Mouse (Mus musculus): Measurements from ENCODE around the gene Slit3. TPM values are rescaled to one million over a fixed set of nuclear protein-coding genes. Genes with fewer than 3 reads are reported as not detected.

Gene Slit3
- polyA plus RNA-seq, 1 experiment from 2014 or later = 0.03 TPM

GRCm38 (mm10) chr11:35468847-35469246, 347.8 kb downstream of the Slit3 start:
- no peak for TF ChIP-seq CTCF (IDR thresholded peaks at IDR 0.05)
- H3K27me3 ChIP-seq = peaks cover 9% of the 10 kb centered on the region
- ATAC-seq (no peak), DNase-seq (ENCODE audit: low read depth, low spot score) (no peak)
- CTCF ChIA-PET = interaction anchor here (1.3 to 1.8 kb wide), 2 partner anchors 9 to 17 kb away, joined by 4 to 7 read pairs; no protein-coding TSS in a partner anchor
- in situ Hi-C loops (cut with MboI; ENCODE audit: low pct_unique_long_range_greater_than_20kb) = no loop called here
- POLR2A ChIA-PET = no interaction called here

DNA sequence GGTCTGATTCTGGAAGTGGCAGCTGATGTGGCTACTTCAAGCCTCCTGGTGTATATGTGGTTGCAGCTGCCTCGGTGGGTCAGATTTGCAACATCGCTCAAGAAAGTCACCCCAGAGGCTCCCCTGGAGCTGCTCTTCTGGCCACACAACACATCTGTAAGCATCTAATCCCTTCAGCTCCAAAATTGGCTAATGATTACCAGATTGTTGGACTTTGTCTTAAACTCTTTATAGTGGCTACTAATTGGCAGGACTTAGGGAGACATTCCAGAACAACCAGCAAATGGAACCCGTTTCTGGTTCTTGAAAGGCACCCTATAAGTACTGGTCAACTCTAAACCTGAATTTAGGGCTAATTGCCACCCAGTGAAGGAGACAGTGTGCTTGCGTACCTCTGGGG, 348.9 kb downstream of the Slit3 start:
- ATAC-seq = no peak
- H3K27me3 ChIP-seq = peaks cover 9% of the 10 kb centered on the region
- TF ChIP-seq CTCF (IDR thresholded peaks at IDR 0.05) = no peak
- POLR2A ChIA-PET = interaction anchor here (0.6 kb wide), 1 partner anchor 314 kb away, joined by 5 read pairs; no protein-coding TSS in a partner anchor
- CTCF ChIA-PET = interaction anchor here (1.8 kb wide), 1 partner anchor 18 kb away, joined by 7 read pairs; no protein-coding TSS in a partner anchor
- in situ Hi-C loops (cut with MboI; ENCODE audit: low pct_unique_long_range_greater_than_20kb) = no loop called here
- DNase-seq (ENCODE audit: low read depth, low spot score) = no peak

DNA sequence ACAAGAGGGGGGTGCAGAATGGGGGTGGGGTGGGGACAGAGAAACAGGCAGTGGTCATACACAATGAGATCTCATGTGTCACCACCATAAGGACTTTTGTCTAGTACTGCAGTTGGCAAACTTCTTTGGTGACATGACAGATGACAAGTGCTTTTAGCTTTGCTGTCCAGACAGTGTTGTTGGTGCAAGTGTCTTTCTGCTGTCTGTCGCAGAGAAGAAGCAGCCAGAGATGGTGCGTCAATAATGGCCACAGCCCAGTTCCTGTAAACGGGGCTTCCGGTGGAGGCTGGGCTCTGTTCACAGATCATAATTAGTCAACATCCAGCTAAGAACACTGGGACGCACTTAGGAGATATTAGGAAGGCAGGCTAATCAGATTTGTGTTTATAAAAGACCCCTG, 349.8 kb downstream of the Slit3 start:
- in situ Hi-C loops (cut with MboI; ENCODE audit: low pct_unique_long_range_greater_than_20kb) = no loop called here
- DNase-seq (ENCODE audit: low read depth, low spot score) (no peak), ATAC-seq (no peak)
- H3K27me3 ChIP-seq = peaks cover 6% of the 10 kb centered on the region
- CTCF ChIA-PET = no interaction called here
- POLR2A ChIA-PET = no interaction called here
- TF ChIP-seq CTCF (IDR thresholded peaks at IDR 0.05) = no peak

- H3K27me3 ChIP-seq = no peaks in the 10 kb centered on the region
- POLR2A ChIA-PET = interaction anchor here (1.1 kb wide), 1 partner anchor 10 kb away, joined by 3 read pairs; no protein-coding TSS in a partner anchor
- CTCF ChIA-PET = no interaction called here
- in situ Hi-C loops (cut with MboI; ENCODE audit: low pct_unique_long_range_greater_than_20kb) = no loop called here
- no peak for ATAC-seq
- no peak for DNase-seq (ENCODE audit: low read depth, low spot score)
- no peak for TF ChIP-seq CTCF (IDR thresholded peaks at IDR 0.05)
Observed at GRCm38 (mm10) chr11:35472842-35473616, 352.0 kb downstream of the Slit3 start.

GRCm38 (mm10) chr11:35473617-35473996, 352.6 kb downstream of the Slit3 start:
- H3K27me3 ChIP-seq = no peaks in the 10 kb centered on the region
- POLR2A ChIA-PET = interaction anchor here (1.1 kb wide), 1 partner anchor 9 kb away, joined by 3 read pairs; no protein-coding TSS in a partner anchor
- in situ Hi-C loops (cut with MboI; ENCODE audit: low pct_unique_long_range_greater_than_20kb) = no loop called here
- ATAC-seq (peak; percentile 62), DNase-seq (ENCODE audit: low read depth, low spot score) (no peak)
- no peak for TF ChIP-seq CTCF (IDR thresholded peaks at IDR 0.05)
- CTCF ChIA-PET = no interaction called here

GRCm38 (mm10) chr11:35480146-35480545, 359.1 kb downstream of the Slit3 start:
- DNase-seq (ENCODE audit: low read depth, low spot score) (no peak), ATAC-seq (no peak)
- peaks cover 18% of the 10 kb centered on the region for H3K27me3 ChIP-seq
- ChIA-PET POLR2A (no interaction called here), CTCF (no interaction called here)
- TF ChIP-seq CTCF (IDR thresholded peaks at IDR 0.05) = no peak
- in situ Hi-C loops (cut with MboI; ENCODE audit: low pct_unique_long_range_greater_than_20kb) = no loop called here

DNA sequence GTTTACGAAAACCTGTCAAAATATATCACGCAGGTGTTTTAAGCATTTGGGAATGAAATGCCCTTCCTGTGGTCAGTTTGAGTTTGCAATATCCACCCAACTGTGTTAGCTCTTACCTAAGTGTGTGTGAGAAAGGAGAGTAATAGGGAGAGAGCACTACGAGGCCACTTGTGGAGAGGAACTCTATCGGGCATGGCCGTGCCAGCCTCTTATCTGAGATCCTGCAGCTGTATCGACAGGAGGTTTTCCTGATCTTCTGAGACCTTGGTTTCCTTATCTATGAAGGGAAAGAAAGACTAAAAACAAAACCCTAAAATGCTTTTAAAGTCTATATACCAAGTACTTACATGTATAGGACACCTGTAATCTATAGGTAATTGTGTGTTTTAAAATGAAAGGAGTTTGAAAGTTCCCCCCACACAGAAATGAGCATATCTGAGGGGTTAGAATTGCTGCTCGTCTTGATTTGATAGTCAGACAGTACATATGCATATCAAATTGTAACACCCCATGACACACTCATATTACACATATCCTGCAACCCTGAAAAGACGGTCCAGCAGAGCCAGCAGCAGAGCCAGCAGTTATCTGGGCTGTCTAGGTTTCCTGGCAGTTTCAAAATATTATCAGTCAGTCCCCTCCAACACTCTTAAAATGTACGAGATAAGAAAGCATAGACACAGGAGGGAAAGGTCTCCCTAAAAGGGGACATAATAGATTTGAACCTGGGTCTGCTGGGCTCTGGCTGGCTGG, 360.8 kb downstream of the Slit3 start:
- in situ Hi-C loops (cut with MboI; ENCODE audit: low pct_unique_long_range_greater_than_20kb) = no loop called here
- H3K27me3 ChIP-seq = peaks cover 27% of the 10 kb centered on the region
- ATAC-seq (no peak), DNase-seq (ENCODE audit: low read depth, low spot score) (no peak)
- no peak for TF ChIP-seq CTCF (IDR thresholded peaks at IDR 0.05)
- ChIA-PET CTCF (no interaction called here), POLR2A (no interaction called here)

- DNase-seq (ENCODE audit: low read depth, low spot score) (no peak), ATAC-seq (no peak)
- in situ Hi-C loops (cut with MboI; ENCODE audit: low pct_unique_long_range_greater_than_20kb) = no loop called here
- peaks cover 41% of the 10 kb centered on the region for H3K27me3 ChIP-seq
- no peak for TF ChIP-seq CTCF (IDR thresholded peaks at IDR 0.05)
- ChIA-PET POLR2A (no interaction called here), CTCF (interaction anchor here (0.6 kb wide), 1 partner anchor 195 kb away, joined by 3 read pairs; no protein-coding TSS in a partner anchor)
Observed at GRCm38 (mm10) chr11:35487966-35488365, 366.9 kb downstream of the Slit3 start.

DNA sequence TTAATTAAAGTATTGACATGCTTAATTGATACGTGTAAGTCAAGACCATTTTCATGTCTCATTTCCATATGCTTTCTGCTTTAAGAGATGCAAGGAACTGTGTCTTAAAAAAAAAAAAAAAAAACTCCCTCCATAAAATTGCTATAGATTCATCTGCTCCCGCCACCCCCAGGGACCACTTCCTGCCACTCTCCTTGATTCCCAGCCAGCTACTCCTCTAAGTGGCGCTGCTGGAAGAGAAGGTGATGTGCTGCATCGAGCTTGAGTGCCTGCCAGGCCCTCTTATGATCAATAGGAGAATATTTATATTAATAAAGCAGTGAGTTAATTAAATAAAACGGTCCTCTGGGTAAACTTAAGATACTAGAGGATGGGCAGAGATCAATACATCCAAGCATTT, 370.7 kb downstream of the Slit3 start:
- CTCF ChIA-PET = no interaction called here

GRCm38 (mm10) chr11:35496874-35497273, 375.9 kb downstream of the Slit3 start:
- TF ChIP-seq CTCF (IDR thresholded peaks at IDR 0.05) = no peak
- peaks cover 28% of the 10 kb centered on the region for H3K27me3 ChIP-seq
- ATAC-seq (no peak), DNase-seq (ENCODE audit: low read depth, low spot score) (no peak)
- in situ Hi-C loops (cut with MboI; ENCODE audit: low pct_unique_long_range_greater_than_20kb) = no loop called here
- ChIA-PET CTCF (no interaction called here), POLR2A (no interaction called here)

More for the DNA sequence above, 370.7 kb downstream of the Slit3 start:
- DNase-seq (ENCODE audit: low read depth, low spot score) (no peak), ATAC-seq (no peak)
- no peak for TF ChIP-seq CTCF (IDR thresholded peaks at IDR 0.05)
- in situ Hi-C loops (cut with MboI; ENCODE audit: low pct_unique_long_range_greater_than_20kb) = no loop called here
- peaks cover 30% of the 10 kb centered on the region for H3K27me3 ChIP-seq
- POLR2A ChIA-PET = no interaction called here

DNA sequence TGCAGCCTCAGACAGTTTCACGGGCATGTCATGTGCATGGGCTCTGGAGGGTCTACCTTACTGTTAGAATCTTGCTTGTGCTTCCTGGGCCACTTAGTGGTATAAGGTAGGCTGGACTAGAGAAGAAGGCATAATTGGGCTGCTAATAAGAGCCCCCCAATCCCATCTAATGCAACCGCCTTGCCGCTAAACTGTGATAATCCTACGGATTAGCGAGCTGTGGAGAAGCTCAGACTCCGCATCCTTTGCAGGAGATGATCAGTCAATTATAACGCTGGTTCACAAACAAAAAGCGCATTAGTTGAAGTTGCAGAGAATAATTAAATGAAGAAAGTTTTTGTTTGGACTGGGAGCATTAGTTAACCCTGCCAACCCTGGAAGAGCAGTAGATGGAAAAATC, 376.9 kb downstream of the Slit3 start:
- POLR2A ChIA-PET = no interaction called here
- in situ Hi-C loops (cut with MboI; ENCODE audit: low pct_unique_long_range_greater_than_20kb) = no loop called here
- ATAC-seq = no peak
- H3K27me3 ChIP-seq = peaks cover 32% of the 10 kb centered on the region
- DNase-seq (ENCODE audit: low read depth, low spot score) = no peak
- no peak for TF ChIP-seq CTCF (IDR thresholded peaks at IDR 0.05)
- CTCF ChIA-PET = no interaction called here

All from Patski (cell line).